Mouse (Mus musculus) MEL (cell line): ENCODE data around the gene Smpd3. TPM values are rescaled to one million over a fixed set of nuclear protein-coding genes. Genes with fewer than 3 reads are reported as not detected.
"Not testable (repeated sequence)": the region's sequence is repeated elsewhere in the genome, so short reads cannot be mapped to it uniquely, and the experiment has no call there.

ENCODE experiments used
- DNase-seq: peaks from one replicate; pipeline ENCODE4 v3.0.0; 2011; ENCODE audit warnings: low read depth, low spot score
- H3K27ac ChIP-seq: 2 replicates; pipeline ENCODE4 v1.5.1; 2012; ENCODE audit warnings: low read depth, mild to moderate bottlenecking, control low read depth, low read length, moderate library complexity; ENCODE audit not compliant: control insufficient read depth
- H3K27me3 ChIP-seq, 2 experiments: fragments of 150-350 bp in 1 of 2; sonication (generic) in 1 of 2; 2 replicates each; pipeline ENCODE4 v1.6.1; 2012; ENCODE audit warnings: low read length in 2 of 2, mild to moderate bottlenecking in 2 of 2, improper control_type of control experiment in 1 of 2, moderate library complexity in 1 of 2; ENCODE audit not compliant: insufficient read depth in 2 of 2, control insufficient read depth in 1 of 2
- H3K36me3 ChIP-seq, 2 experiments: 2 replicates each; pipeline ENCODE4 v1.6.1; 2012 to 2014; ENCODE audit warnings: low read length in 2 of 2, improper control_type of control experiment in 1 of 2, inconsistent platforms in 1 of 2, mild to moderate bottlenecking in 1 of 2; ENCODE audit not compliant: insufficient read depth in 2 of 2, control insufficient read depth in 1 of 2
- H3K4me1 ChIP-seq, 2 experiments: fragments of 150-350 bp in 1 of 2; sonication (generic) in 1 of 2; 2 replicates each; pipeline ENCODE4 v1.6.1; 2012; ENCODE audit warnings: low read length in 2 of 2, improper control_type of control experiment in 1 of 2, mild to moderate bottlenecking in 1 of 2; ENCODE audit not compliant: insufficient read depth in 2 of 2, control insufficient read depth in 1 of 2
- H3K4me3 ChIP-seq, 2 experiments: fragments of 150-350 bp in 1 of 2; sonication (generic) in 1 of 2; 2 replicates each; pipeline ENCODE4 v1.5.1; 2012; ENCODE audit warnings: low read depth in 2 of 2, low read length in 2 of 2, mild to moderate bottlenecking in 2 of 2, moderate library complexity in 2 of 2, control low read depth in 1 of 2, improper control_type of control experiment in 1 of 2; ENCODE audit not compliant: control insufficient read depth in 1 of 2, insufficient read depth in 1 of 2
- H3K79me2 ChIP-seq: 2 replicates; pipeline ENCODE4 v1.6.1; 2012; ENCODE audit warnings: mild to moderate bottlenecking, low read length, moderate library complexity; ENCODE audit not compliant: control insufficient read depth, poor library complexity, insufficient read depth
- H3K9ac ChIP-seq: 2 replicates; pipeline ENCODE4 v1.6.1; 2012; ENCODE audit warnings: low read depth, mild to moderate bottlenecking, control low read depth, low read length, moderate library complexity; ENCODE audit not compliant: control insufficient read depth, poor library complexity, severe bottlenecking
- H3K9me3 ChIP-seq: fragments of 150-350 bp; sonication (generic); replicated peaks from 2 replicates; pipeline ENCODE4 v1.6.1; 2012; ENCODE audit warnings: mild to moderate bottlenecking, low read length, improper control_type of control experiment, moderate library complexity; ENCODE audit not compliant: insufficient read depth
- BHLHE40 ChIP-seq: IDR thresholded peaks from 2 replicates; pipeline ENCODE4 v1.6.1; 2012; ENCODE audit warnings: low read depth, mild to moderate bottlenecking, inconsistent platforms, low read length, improper control_type of control experiment, borderline replicate concordance
- CHD2 ChIP-seq: IDR thresholded peaks from 2 replicates; pipeline ENCODE4 v1.6.1; 2011; ENCODE audit warnings: low read length, improper control_type of control experiment
- CTCF ChIP-seq, 3 experiments: IDR thresholded peaks in 2 of 3; conservative IDR thresholded peaks in 1 of 3; 2 replicates each; pipeline ENCODE4 v1.5.1; 2011 to 2012; ENCODE audit warnings: low read length in 3 of 3, low read depth in 2 of 3, mild to moderate bottlenecking in 2 of 3, improper control_type of control experiment in 1 of 3, inconsistent platforms in 1 of 3, mixed read lengths in 1 of 3, moderate library complexity in 1 of 3; ENCODE audit not compliant: control insufficient read depth in 1 of 3, insufficient read depth in 1 of 3, poor library complexity in 1 of 3, severe bottlenecking in 1 of 3
- EP300 ChIP-seq, 2 experiments: IDR thresholded peaks; 2 replicates each; pipeline ENCODE4 v1.6.1; 2011; ENCODE audit warnings: improper control_type of control experiment in 2 of 2, low read length in 2 of 2, low read depth in 1 of 2, mild to moderate bottlenecking in 1 of 2
- GATA1 ChIP-seq: IDR thresholded peaks from 2 replicates; pipeline ENCODE4 v1.6.1; 2011; ENCODE audit warnings: low read depth, low read length, improper control_type of control experiment
- HCFC1 ChIP-seq: IDR thresholded peaks from 2 replicates; pipeline ENCODE4 v1.6.1; 2012; ENCODE audit warnings: low read depth, mild to moderate bottlenecking, inconsistent platforms, low read length, improper control_type of control experiment, moderate library complexity
- KAT2A ChIP-seq: conservative IDR thresholded peaks from 2 replicates; pipeline ENCODE4 v1.6.1; 2012; ENCODE audit warnings: low read depth, low read length, improper control_type of control experiment, inconsistent platforms
- MAFK ChIP-seq: IDR thresholded peaks from 2 replicates; pipeline ENCODE4 v1.6.1; 2011; ENCODE audit warnings: low read depth, mild to moderate bottlenecking, low read length, improper control_type of control experiment, borderline replicate concordance
- MAX ChIP-seq: IDR thresholded peaks from 2 replicates; pipeline ENCODE4 v1.6.1; 2011; ENCODE audit warnings: low read length, improper control_type of control experiment
- MEF2A ChIP-seq: IDR thresholded peaks from 2 replicates; pipeline ENCODE4 v1.6.1; 2014; ENCODE audit warnings: low read depth, mild to moderate bottlenecking, inconsistent platforms, low read length, improper control_type of control experiment; ENCODE audit not compliant: poor library complexity, insufficient replicate concordance, severe bottlenecking; ENCODE audit errors: extremely low read depth
- NRF1 ChIP-seq: IDR thresholded peaks from 2 replicates; pipeline ENCODE4 v1.6.1; 2014; ENCODE audit warnings: low read depth, mild to moderate bottlenecking, inconsistent platforms, low read length, improper control_type of control experiment, moderate library complexity; ENCODE audit not compliant: poor library complexity, insufficient read depth, severe bottlenecking
- POLR2A ChIP-seq, 2 experiments: IDR thresholded peaks; 2 replicates each; pipeline ENCODE4 v1.6.1; 2011 to 2012; ENCODE audit warnings: low read length in 2 of 2, mild to moderate bottlenecking in 2 of 2, control low read depth in 1 of 2, improper control_type of control experiment in 1 of 2, low read depth in 1 of 2, moderate library complexity in 1 of 2; ENCODE audit not compliant: control insufficient read depth in 1 of 2, insufficient read depth in 1 of 2, poor library complexity in 1 of 2
- POLR2AphosphoS2 ChIP-seq: IDR thresholded peaks from 2 replicates; pipeline ENCODE4 v1.6.1; 2011; ENCODE audit warnings: low read length, improper control_type of control experiment
- POLR2AphosphoS5 ChIP-seq: IDR thresholded peaks from 2 replicates; pipeline ENCODE4 v1.6.1; 2012; ENCODE audit warnings: low read depth, borderline replicate concordance, mild to moderate bottlenecking, inconsistent platforms, low read length, moderate library complexity, mixed read lengths
- SMC3 ChIP-seq: IDR thresholded peaks from 2 replicates; pipeline ENCODE4 v1.6.1; 2011; ENCODE audit warnings: low read depth, low read length, improper control_type of control experiment
- TBP ChIP-seq: IDR thresholded peaks from 2 replicates; pipeline ENCODE4 v1.8.0; 2011; ENCODE audit warnings: low read depth, low read length, improper control_type of control experiment
- TCF12 ChIP-seq: IDR thresholded peaks from 2 replicates; pipeline ENCODE4 v1.6.1; 2014; ENCODE audit warnings: low read depth, mild to moderate bottlenecking, inconsistent platforms, low read length, improper control_type of control experiment, moderate library complexity
- UBTF ChIP-seq: IDR thresholded peaks from 2 replicates; pipeline ENCODE4 v1.6.1; 2012; ENCODE audit warnings: low read depth, mild to moderate bottlenecking, inconsistent platforms, low read length, improper control_type of control experiment, moderate library complexity, borderline replicate concordance; ENCODE audit not compliant: insufficient read depth
- ZNF384 ChIP-seq: IDR thresholded peaks from 2 replicates; pipeline ENCODE4 v1.6.1; 2012; ENCODE audit warnings: low read depth, mild to moderate bottlenecking, inconsistent platforms, low read length, improper control_type of control experiment
- polyA plus RNA-seq, 2 experiments: library from polyadenylated mRNA; stranded (reverse) in 1 of 2; unstranded in 1 of 2; fragments of >175 nt in 1 of 2; fragments of >200 nt in 1 of 2; gene quantifications; 2 replicates each; pipeline versions ENCODE4 v1.2.1 to v1.2.4; 2012; ENCODE audit warnings: low replicate concordance in 2 of 2, low read depth in 1 of 2; ENCODE audit not compliant: insufficient read length in 2 of 2, insufficient read depth in 1 of 2, missing spikeins in 1 of 2
- total RNA-seq: library from RNA; depleted of rRNA; stranded (reverse); fragments of 300-350 nt; gene quantifications from 2 replicates; pipeline ENCODE4 v1.2.3, GENCODE M21; 2012

Gene Smpd3
- total and polyA plus RNA-seq, 3 experiments: 0.04 to 0.08 TPM; not detected in 1

GRCm38 (mm10) chr8:106307586-106307985 is 30.2 kb downstream of the Smpd3 start:
- peaks cover 0 to under 1% of the 10 kb centered on the region in 2 experiments; a peak in 1 of 4 replicates for H3K27me3 ChIP-seq
- no peaks in the 10 kb centered on the region for H3K79me2 ChIP-seq
- TF ChIP-seq MAFK (no peak), CHD2 (no peak), CTCF (IDR thresholded peaks at IDR 0.05 in 2 of 3, conservative IDR thresholded peaks at IDR 0.05 in 1 of 3; ENCODE audit: control insufficient read depth in 1 of 3, insufficient read depth in 1 of 3, low read depth in 2 of 3, low read length in 3 of 3, poor library complexity in 1 of 3, severe bottlenecking in 1 of 3) (no peak), MAX (no peak), TBP (no peak), HCFC1 (no peak)
- no peak overlapping the region for H3K27ac ChIP-seq
- H3K9ac ChIP-seq: no peak overlapping the region
- peak; percentile 7 for DNase-seq
- H3K4me3 ChIP-seq: no peak overlapping the region
- no peaks in the 10 kb centered on the region for H3K36me3 ChIP-seq
- H3K9me3 ChIP-seq: no peaks in the 10 kb centered on the region
- peaks cover 0 to 7% of the 10 kb centered on the region in 2 experiments; a peak in 1 of 4 replicates for H3K4me1 ChIP-seq

GRCm38 (mm10) chr8:106306711-106307248 is 31.0 kb downstream of the Smpd3 start:
- not testable (repeated sequence) for H3K9me3 ChIP-seq

GRCm38 (mm10) chr8:106306076-106306475 is 31.7 kb downstream of the Smpd3 start:
- Histone ChIP-seq H3K9ac (no peak overlapping the region), H3K4me3 (no peak overlapping the region), H3K79me2 (no peaks in the 10 kb centered on the region), H3K27me3 (peaks cover 0 to 2% of the 10 kb centered on the region in 2 experiments; a peak in 3 of 4 replicates), H3K36me3 (no peaks in the 10 kb centered on the region), H3K27ac (no peak overlapping the region), H3K9me3 (no peaks in the 10 kb centered on the region), H3K4me1 (peaks cover 0 to 7% of the 10 kb centered on the region in 2 experiments; a peak in 1 of 4 replicates)
- no peak for DNase-seq
- TF ChIP-seq SMC3 (no peak), POLR2A (IDR thresholded peaks at IDR 0.05; ENCODE audit: control insufficient read depth in 1 of 2, insufficient read depth in 1 of 2, low read depth in 1 of 2, low read length in 2 of 2, poor library complexity in 1 of 2) (no peak), NRF1 (no peak), GATA1 (no peak), BHLHE40 (no peak), POLR2AphosphoS5 (no peak), POLR2AphosphoS2 (no peak), UBTF (no peak), MAX (no peak), ZNF384 (no peak), MEF2A (no peak), KAT2A (no peak), EP300 (IDR thresholded peaks at IDR 0.05; ENCODE audit: low read depth in 1 of 2, low read length in 2 of 2) (no peak), TCF12 (no peak)
- TF ChIP-seq, all 39 proteins: peak for 0

More at GRCm38 (mm10) chr8:106306711-106307248, 31.0 kb downstream of the Smpd3 start:
- not testable (repeated sequence) for H3K9ac ChIP-seq, H3K79me2 ChIP-seq, H3K4me3 ChIP-seq, H3K27ac ChIP-seq, H3K27me3 ChIP-seq, H3K4me1 ChIP-seq, DNase-seq, H3K36me3 ChIP-seq
